Mouse (Mus musculus): ENCODE results near the gene Phyh.

- TF ChIP-seq CTCF (IDR thresholded peaks at IDR 0.05; ENCODE audit: insufficient read depth, low read depth, low read length) (no peak), POLR2A (IDR thresholded peaks at IDR 0.05; ENCODE audit: insufficient read depth, low read depth, low read length) (no peak)
Measured at GRCm38 (mm10) chr2:4934516-4934915, 15.7 kb downstream of the Phyh start.
